Comparison of ENCODE assay signal across 15 mouse cellular contexts in the genomic region with DNA sequence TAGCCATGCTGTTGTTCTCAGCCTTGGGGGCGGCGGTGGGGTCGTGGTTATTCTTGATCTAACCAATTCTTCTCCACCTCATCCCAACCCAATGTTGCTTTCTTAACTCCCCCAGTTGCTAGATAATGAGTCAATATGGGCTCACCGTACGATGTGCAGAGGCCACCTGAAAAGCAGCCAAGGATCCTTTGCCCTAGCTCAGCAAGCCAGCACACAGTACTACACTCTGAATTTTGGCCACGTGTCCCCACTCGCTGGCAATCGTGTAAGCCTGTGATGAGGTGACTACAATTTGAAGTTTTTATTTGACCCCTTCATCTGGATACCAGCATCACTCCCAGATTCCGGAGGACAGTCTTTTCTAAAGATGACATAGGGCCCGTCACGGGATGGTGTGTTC.
A peak's percentile ranks its signal among the peaks of the same experiment; 100 is the strongest.
DNase-seq lines count a peak whose midpoint lies in the region; ATAC-seq lines count a peak whose summit lies in the region.
"Had no signal": no experiment of that assay in that cellular context is flagged by ENCODE, and none has a peak within 500 bp of the region (broad histone marks: within the 10 kb centered on the region; RNA-seq: fewer than 3 reads in every experiment).

No protein-coding gene starts in this region.

- peak; percentile 67 for DNase-seq in adrenal gland, postnatal 10 days
- DNase-seq in adrenal gland, adult 18-20 months (ENCODE audit: low spot score in 2 of 2) = no peak
- peak; percentile 17 to 30 for DNase-seq in kidney, adult 8-10 months
- DNase-seq in kidney, postnatal 14 days = no peak
- DNase-seq in urinary bladder, postnatal 25 days (ENCODE audit: low spot score) = peak; percentile 9
- no peak for DNase-seq in urinary bladder, adult 18-20 months (ENCODE audit: low spot score in 2 of 2)
- DNase-seq in frontal cortex, adult 2 months (ENCODE audit: extremely low spot score in 1 of 2, low spot score in 1 of 2) = no peak
- DNase-seq: cerebellum, postnatal 36 days; forebrain, postnatal 0 days; lung, adult 2 months; right cerebral cortex, postnatal 25 days; thymus, adult 18-20 months had no signal

- ATAC-seq in frontal cortex, adult (ENCODE audit: low TSS enrichment) = no peak
- ATAC-seq: forebrain, postnatal 0 days; intestine, embryonic 16.5 days; midbrain, embryonic 13.5 days had no signal

Comparison
In these comparisons a context has a peak if more than half of its experiments do, and no peak if none do; other contexts are left out.
1. DNase-seq: peak in adrenal gland, postnatal 10 days (single experiment), kidney, adult 8-10 months (2 of 2) and urinary bladder, postnatal 25 days (single experiment); none in adrenal gland, adult 18-20 months (0 of 2), kidney, postnatal 14 days (single experiment), urinary bladder, adult 18-20 months (0 of 2) and frontal cortex, adult 2 months (0 of 2).